Mouse (Mus musculus): Measurements from ENCODE around the gene Zfp319. TPM values are rescaled to one million over a fixed set of nuclear protein-coding genes. Genes with fewer than 3 reads are reported as not detected.

The Zfp319 gene
- polyA plus RNA-seq, 1 experiment from 2014 or later, result 9.0 TPM

- H3K4me2 ChIP-seq, result no peak overlapping the region
- H3K27me3 ChIP-seq, result no peaks in the 10 kb centered on the region
- H3K4me3 ChIP-seq, result no peak overlapping the region
- peaks cover 13% of the 10 kb centered on the region for H3K4me1 ChIP-seq
- ATAC-seq (ENCODE audit: insufficient number of reproducible peaks, low FRiP score, low TSS enrichment, low read depth), result no peak
- 60% methylated on average over 6 of the region's 6 CpGs for WGBS
- H3K27ac ChIP-seq, result no peak overlapping the region
- H3K36me3 ChIP-seq, result no peaks in the 10 kb centered on the region
- H3K9me3 ChIP-seq, result no peaks in the 10 kb centered on the region
- H3K9ac ChIP-seq, result no peak overlapping the region
Observed at GRCm38 (mm10) chr8:95362272-95362671, 30.5 kb upstream of the Zfp319 start.

GRCm38 (mm10) chr8:95361016-95361341 is 29.2 kb upstream of the Zfp319 start:
- Histone ChIP-seq H3K4me1 (peaks cover 13% of the 10 kb centered on the region), H3K9ac (no peak overlapping the region), H3K4me3 (no peak overlapping the region), H3K9me3 (no peaks in the 10 kb centered on the region), H3K36me3 (no peaks in the 10 kb centered on the region), H3K27me3 (no peaks in the 10 kb centered on the region), H3K4me2 (no peak overlapping the region), H3K27ac (no peak overlapping the region)
- no peak for ATAC-seq (ENCODE audit: insufficient number of reproducible peaks, low FRiP score, low TSS enrichment, low read depth)
- 60% methylated on average over 3 of the region's 3 CpGs for WGBS

GRCm38 (mm10) chr8:95360181-95361015 is 28.6 kb upstream of the Zfp319 start:
- ATAC-seq (ENCODE audit: insufficient number of reproducible peaks, low FRiP score, low TSS enrichment, low read depth), result no peak
- 40% methylated on average over 7 of the region's 7 CpGs for WGBS
- Histone ChIP-seq H3K4me3 (no peak overlapping the region), H3K9ac (no peak overlapping the region), H3K4me1 (peaks cover 13% of the 10 kb centered on the region), H3K27me3 (no peaks in the 10 kb centered on the region), H3K9me3 (no peaks in the 10 kb centered on the region), H3K36me3 (no peaks in the 10 kb centered on the region), H3K27ac (no peak overlapping the region), H3K4me2 (no peak overlapping the region)

GRCm38 (mm10) chr8:95358550-95359411 is 27.0 kb upstream of the Zfp319 start:
- Histone ChIP-seq H3K4me3 (no peak overlapping the region), H3K36me3 (no peaks in the 10 kb centered on the region), H3K4me2 (no peak overlapping the region), H3K9me3 (no peaks in the 10 kb centered on the region), H3K27ac (no peak overlapping the region), H3K9ac (no peak overlapping the region), H3K27me3 (peaks cover 3% of the 10 kb centered on the region; the same call in 1 of the 2 replicates), H3K4me1 (peaks cover 16% of the 10 kb centered on the region)
- ATAC-seq (ENCODE audit: insufficient number of reproducible peaks, low FRiP score, low TSS enrichment, low read depth), result no peak
- WGBS, result 31% methylated on average over 8 of the region's 8 CpGs

GRCm38 (mm10) chr8:95354606-95355005 is 22.9 kb upstream of the Zfp319 start:
- Histone ChIP-seq H3K4me2 (no peak overlapping the region), H3K9ac (no peak overlapping the region), H3K27me3 (peaks cover 39% of the 10 kb centered on the region), H3K9me3 (no peaks in the 10 kb centered on the region), H3K4me3 (no peak overlapping the region), H3K27ac (no peak overlapping the region), H3K36me3 (no peaks in the 10 kb centered on the region), H3K4me1 (peaks cover 35% of the 10 kb centered on the region)
- no peak for ATAC-seq (ENCODE audit: insufficient number of reproducible peaks, low FRiP score, low TSS enrichment, low read depth)
- 80% methylated on average over 2 of the region's 2 CpGs for WGBS

GRCm38 (mm10) chr8:95352871-95353866 is 21.4 kb upstream of the Zfp319 start:
- H3K4me3 ChIP-seq, result peak overlapping the region; percentile 73
- peaks cover 39% of the 10 kb centered on the region for H3K27me3 ChIP-seq
- WGBS, result 3% methylated on average over 62 of the region's 62 CpGs
- H3K4me1 ChIP-seq, result peaks cover 43% of the 10 kb centered on the region
- H3K9ac ChIP-seq, result peak overlapping the region; percentile 65
- H3K27ac ChIP-seq, result peak overlapping the region; percentile 44
- no peaks in the 10 kb centered on the region for H3K36me3 ChIP-seq
- H3K4me2 ChIP-seq, result peak overlapping the region; percentile 99
- H3K9me3 ChIP-seq, result no peaks in the 10 kb centered on the region
- peak; percentile 4; the same call in 1 of the 2 replicates for ATAC-seq (ENCODE audit: insufficient number of reproducible peaks, low FRiP score, low TSS enrichment, low read depth)

GRCm38 (mm10) chr8:95352151-95352870 is 20.6 kb upstream of the Zfp319 start, which contains the start of gene Mmp15:
Gene Mmp15, plus strand, starts transcription at chr8:95352268.
- Histone ChIP-seq H3K27ac (peak within 1 kb of the TSS; percentile 44), H3K9me3 (no peaks in the 10 kb centered on the region), H3K4me2 (peak within 1 kb of the TSS; percentile 99), H3K36me3 (no peaks in the 10 kb centered on the region), H3K4me1 (peaks cover 43% of the 10 kb centered on the region), H3K9ac (peak within 1 kb of the TSS; percentile 65), H3K27me3 (peaks cover 39% of the 10 kb centered on the region), H3K4me3 (peak within 1 kb of the TSS; percentile 73)
- WGBS, result under 1% methylated on average over 79 of the region's 80 CpGs
- no peak for ATAC-seq (ENCODE audit: insufficient number of reproducible peaks, low FRiP score, low TSS enrichment, low read depth)

- Histone ChIP-seq H3K4me3 (peak overlapping the region; percentile 73), H3K9me3 (no peaks in the 10 kb centered on the region), H3K36me3 (no peaks in the 10 kb centered on the region), H3K27me3 (peaks cover 39% of the 10 kb centered on the region), H3K4me1 (peaks cover 48% of the 10 kb centered on the region), H3K4me2 (peak overlapping the region; percentile 99), H3K27ac (no peak overlapping the region), H3K9ac (no peak overlapping the region)
- no peak for ATAC-seq (ENCODE audit: insufficient number of reproducible peaks, low FRiP score, low TSS enrichment, low read depth)
- 4% methylated on average over 15 of the region's 15 CpGs for WGBS
Observed at GRCm38 (mm10) chr8:95351461-95351860, 19.7 kb upstream of the Zfp319 start.

GRCm38 (mm10) chr8:95348811-95349630 is 17.3 kb upstream of the Zfp319 start:
- H3K9me3 ChIP-seq, result no peaks in the 10 kb centered on the region
- peaks cover 46% of the 10 kb centered on the region for H3K4me1 ChIP-seq
- no peak overlapping the region for H3K27ac ChIP-seq
- H3K27me3 ChIP-seq, result peaks cover 38% of the 10 kb centered on the region
- 47% methylated on average over 19 of the region's 19 CpGs for WGBS
- no peak overlapping the region for H3K4me3 ChIP-seq
- ATAC-seq (ENCODE audit: insufficient number of reproducible peaks, low FRiP score, low TSS enrichment, low read depth), result no peak
- no peak overlapping the region for H3K9ac ChIP-seq
- H3K36me3 ChIP-seq, result peaks cover 19% of the 10 kb centered on the region
- H3K4me2 ChIP-seq, result no peak overlapping the region

GRCm38 (mm10) chr8:95348356-95348755 is 16.6 kb upstream of the Zfp319 start:
- H3K4me2 ChIP-seq, result no peak overlapping the region
- no peak overlapping the region for H3K9ac ChIP-seq
- WGBS, result 74% methylated on average over 2 of the region's 2 CpGs

More at GRCm38 (mm10) chr8:95348356-95348755, 16.6 kb upstream of the Zfp319 start:
- no peaks in the 10 kb centered on the region for H3K9me3 ChIP-seq
- peaks cover 26% of the 10 kb centered on the region for H3K36me3 ChIP-seq
- no peak for ATAC-seq (ENCODE audit: insufficient number of reproducible peaks, low FRiP score, low TSS enrichment, low read depth)
- H3K4me1 ChIP-seq, result peaks cover 41% of the 10 kb centered on the region
- no peak overlapping the region for H3K27ac ChIP-seq
- H3K4me3 ChIP-seq, result no peak overlapping the region
- H3K27me3 ChIP-seq, result peaks cover 32% of the 10 kb centered on the region

Measured in limb, embryonic 15.5 days (tissue).